ENCODE assay signal across 8 mouse cellular contexts in genomic region chr19:34244056-34244455, GRCm38 (mm10). TPM values are rescaled to one million over a fixed set of nuclear protein-coding genes. Genes with fewer than 3 reads are reported as not detected.
DNase-seq lines count a peak whose midpoint lies in the region; ATAC-seq and TF ChIP-seq lines count a peak whose summit lies in the region.

No protein-coding gene starts in this region.

- TF ChIP-seq CTCF in MEL (IDR thresholded peaks at IDR 0.05 in 2 of 3, conservative IDR thresholded peaks at IDR 0.05 in 1 of 3; ENCODE audit: control insufficient read depth in 1 of 3, insufficient read depth in 1 of 3, low read depth in 2 of 3, low read length in 3 of 3, poor library complexity in 1 of 3, severe bottlenecking in 1 of 3): peak; percentile 28 to 84 (median 38)
- TF ChIP-seq CTCF in lung, embryonic 14.5 days (IDR thresholded peaks at IDR 0.05; ENCODE audit: low read depth): peak; percentile 65

- H3K36me3 ChIP-seq in MEL (ENCODE audit: control insufficient read depth in 1 of 2, insufficient read depth in 2 of 2, low read length in 2 of 2): no peaks in the 10 kb centered on the region
- H3K36me3 ChIP-seq in lung, embryonic 14.5 days (ENCODE audit: insufficient read depth): peaks cover 35% of the 10 kb centered on the region

- no peaks in the 10 kb centered on the region for H3K4me1 ChIP-seq in MEL (ENCODE audit: control insufficient read depth in 1 of 2, insufficient read depth in 2 of 2, low read length in 2 of 2)
- H3K4me1 ChIP-seq in lung, embryonic 14.5 days (ENCODE audit: insufficient read depth): no peaks in the 10 kb centered on the region

- DNase-seq in adrenal gland, adult 18-20 months (ENCODE audit: low spot score in 2 of 2): peak; percentile 33 to 46
- no peak for DNase-seq in adrenal gland, postnatal 4 days (ENCODE audit: low spot score in 2 of 2)
- DNase-seq in MEL (ENCODE audit: low read depth, low spot score): peak; percentile 82
- peak; percentile 65 for DNase-seq in cerebellum, adult 9-10 months
- peak; percentile 85 for DNase-seq in forelimb bud, embryonic 11.5 days (ENCODE audit: low read depth, low spot score)
- peak; percentile 50 for DNase-seq in kidney, adult 18-20 months
- DNase-seq in lung, embryonic 14.5 days: peak; percentile 98
- DNase-seq in retina, embryonic 14.5 days (ENCODE audit: low spot score): peak; percentile 93

- H3K79me2 ChIP-seq in MEL (ENCODE audit: control insufficient read depth, insufficient read depth, low read length, poor library complexity): no peaks in the 10 kb centered on the region

- peak; percentile 55 for ATAC-seq in lung, embryonic 14.5 days (ENCODE audit: insufficient read depth)

- H3K4me3 ChIP-seq in MEL (ENCODE audit: control insufficient read depth in 1 of 2, insufficient read depth in 1 of 2, low read depth in 2 of 2, low read length in 2 of 2): peak overlapping the region; percentile 7 to 9; a peak in 2 of 4 replicates
- no peak overlapping the region for H3K4me3 ChIP-seq in lung, embryonic 14.5 days (ENCODE audit: low read depth, low read length)

- 8% methylated on average over 6 of the region's 6 CpGs for WGBS in lung, embryonic 14.5 days

- TF ChIP-seq POLR2A in MEL (IDR thresholded peaks at IDR 0.05; ENCODE audit: control insufficient read depth in 1 of 2, insufficient read depth in 1 of 2, low read depth in 1 of 2, low read length in 2 of 2, poor library complexity in 1 of 2): no peak

- peak; percentile 87 for TF ChIP-seq RAD21 in MEL (IDR thresholded peaks at IDR 0.05; ENCODE audit: low read depth, low read length)

- H3K27me3 ChIP-seq in MEL (ENCODE audit: control insufficient read depth in 1 of 2, insufficient read depth in 2 of 2, low read length in 2 of 2): no peaks in the 10 kb centered on the region; a peak in 1 of 4 replicates
- no peaks in the 10 kb centered on the region for H3K27me3 ChIP-seq in lung, embryonic 14.5 days (ENCODE audit: insufficient read depth, low read length)

- no peaks in the 10 kb centered on the region for H3K9me3 ChIP-seq in MEL (replicated peaks; ENCODE audit: insufficient read depth, low read length)
- no peaks in the 10 kb centered on the region for H3K9me3 ChIP-seq in lung, embryonic 14.5 days (ENCODE audit: low read depth, low read length)

- no peak for TF ChIP-seq EP300 in MEL (IDR thresholded peaks at IDR 0.05; ENCODE audit: low read depth in 1 of 2, low read length in 2 of 2)

- H3K27ac ChIP-seq in MEL (ENCODE audit: control insufficient read depth, low read depth, low read length): no peak overlapping the region
- H3K27ac ChIP-seq in lung, embryonic 14.5 days (ENCODE audit: low read depth): no peak overlapping the region

- no peak overlapping the region for H3K4me2 ChIP-seq in lung, embryonic 14.5 days

- H3K9ac ChIP-seq in MEL (ENCODE audit: control insufficient read depth, low read depth, low read length, poor library complexity, severe bottlenecking): no peak overlapping the region
- no peak overlapping the region for H3K9ac ChIP-seq in lung, embryonic 14.5 days

TF ChIP-seq in MEL, 35 proteins besides CTCF, POLR2A, EP300 and RAD21:
- no peak for TF ChIP-seq MAZ (IDR thresholded peaks at IDR 0.05; ENCODE audit: low read depth, low read length)
- TF ChIP-seq SMC3 (IDR thresholded peaks at IDR 0.05; ENCODE audit: low read depth, low read length): peak; percentile 75
- peak; percentile 73 for TF ChIP-seq ZC3H11A (IDR thresholded peaks at IDR 0.05; ENCODE audit: low read depth, low read length)
- peak; percentile 85 for TF ChIP-seq ZNF384 (IDR thresholded peaks at IDR 0.05; ENCODE audit: low read depth, low read length)

RNA-seq across cellular contexts. Expression of gene Acta2, which starts 11.3 kb away (rescaled TPM):
- 10 to 100 TPM; 41.4 to 97.6 TPM for total RNA-seq in adrenal gland, adult 18-20 months (2021)
- 10 to 100 TPM; 53.5 to 73.3 TPM for total RNA-seq in adrenal gland, postnatal 4 days (2021)
- total RNA-seq in MEL (2012; rRNA removed): not detected in 2 replicates
- not detected for polyA plus RNA-seq in MEL (2012; ENCODE audit: insufficient read depth in 1 of 2, insufficient read length in 2 of 2, low read depth in 1 of 2, low replicate concordance in 2 of 2, missing spikeins in 1 of 2)
- 854 and 863 TPM in 2 replicates for polyA plus RNA-seq in lung, embryonic 14.5 days (2014; fragmentation: Nextera tagmentation; extraction: Ambion mirVana)

RNA-seq across cellular contexts. Expression of gene Fas, which starts 46.4 kb away (rescaled TPM):
- total RNA-seq in adrenal gland, adult 18-20 months (2021): 10 to 100 TPM in 1 of 2 experiments, 1 to 10 TPM in 1; 8.5 to 10.7 TPM
- total RNA-seq in adrenal gland, postnatal 4 days (2021): 1 to 10 TPM; 5.1 to 9.9 TPM
- total RNA-seq in MEL (2012; rRNA removed): not detected in 2 replicates
- not detected for polyA plus RNA-seq in MEL (2012; ENCODE audit: insufficient read depth in 1 of 2, insufficient read length in 2 of 2, low read depth in 1 of 2, low replicate concordance in 2 of 2, missing spikeins in 1 of 2)
- 5.7 and 6.3 TPM in 2 replicates for polyA plus RNA-seq in lung, embryonic 14.5 days (2014; fragmentation: Nextera tagmentation; extraction: Ambion mirVana)

RNA-seq across cellular contexts. Expression of gene Stambpl1, which starts 52.0 kb away (rescaled TPM):
- 1 to 10 TPM; 3.2 to 4.7 TPM for total RNA-seq in adrenal gland, adult 18-20 months (2021)
- 1 to 10 TPM; 7.5 to 8.3 TPM for total RNA-seq in adrenal gland, postnatal 4 days (2021)
- total RNA-seq in MEL (2012; rRNA removed): not detected in 2 replicates
- polyA plus RNA-seq in MEL (2012; ENCODE audit: insufficient read depth in 1 of 2, insufficient read length in 2 of 2, low read depth in 1 of 2, low replicate concordance in 2 of 2, missing spikeins in 1 of 2): not detected
- polyA plus RNA-seq in lung, embryonic 14.5 days (2014; fragmentation: Nextera tagmentation; extraction: Ambion mirVana): 9.8 and 11.1 TPM in 2 replicates

Comparison
In these comparisons a context has a peak if more than half of its experiments do, and no peak if none do; other contexts are left out.
1. DNase-seq: peak in adrenal gland, adult 18-20 months (2 of 2), MEL (single experiment), cerebellum, adult 9-10 months (single experiment), forelimb bud, embryonic 11.5 days (single experiment), kidney, adult 18-20 months (single experiment), lung, embryonic 14.5 days (single experiment) and retina, embryonic 14.5 days (single experiment); none in adrenal gland, postnatal 4 days (0 of 2).
2. RNA of gene Acta2, which starts 11.3 kb away (total RNA-seq): 41.4 to 97.6 TPM in adrenal gland, adult 18-20 months and 53.5 to 73.3 TPM in adrenal gland, postnatal 4 days; not detected in MEL; every median in the first group is over 10 times any median in the second.